Mouse (Mus musculus) erythroblast, embryonic 14.5 days (primary cell): Measurements from ENCODE around the gene Troap. TPM values are rescaled to one million over a fixed set of nuclear protein-coding genes. Genes with fewer than 3 reads are reported as not detected.

Experiments
- H3K27me3 ChIP-seq: 2 replicates; pipeline ENCODE4 v1.6.1; 2012; ENCODE audit warnings: inconsistent platforms; ENCODE audit not compliant: control insufficient read depth
- H3K36me3 ChIP-seq: 2 replicates; pipeline ENCODE4 v1.6.1; 2012; ENCODE audit warnings: mild to moderate bottlenecking, inconsistent platforms; ENCODE audit not compliant: control insufficient read depth
- H3K4me1 ChIP-seq: 2 replicates; pipeline ENCODE4 v1.6.1; 2012; ENCODE audit warnings: inconsistent platforms; ENCODE audit not compliant: control insufficient read depth
- H3K4me3 ChIP-seq: replicated peaks from 2 replicates; pipeline ENCODE3; 2012; ENCODE audit warnings: moderate library complexity, mild to moderate bottlenecking, inconsistent platforms
- H3K9me3 ChIP-seq: 2 replicates; pipeline ENCODE4 v1.6.1; 2012; ENCODE audit warnings: low read length, inconsistent platforms, mixed read lengths; ENCODE audit not compliant: control insufficient read depth
- GATA1 ChIP-seq: IDR thresholded peaks from 2 replicates; pipeline ENCODE4 v1.6.1; 2012; ENCODE audit warnings: low read length, inconsistent platforms, mixed read lengths
- TAL1 ChIP-seq: IDR thresholded peaks from 3 replicates; pipeline ENCODE4 v1.6.1; 2012; ENCODE audit warnings: low read length, inconsistent platforms, mixed read lengths
- polyA plus RNA-seq: library from polyadenylated mRNA; stranded (reverse); fragments of >175 nt; gene quantifications from 2 replicates; pipeline ENCODE4 v1.2.3, GENCODE M21; 2012

Gene Troap
- polyA plus RNA-seq, 1 experiment: 17.1 TPM

DNA sequence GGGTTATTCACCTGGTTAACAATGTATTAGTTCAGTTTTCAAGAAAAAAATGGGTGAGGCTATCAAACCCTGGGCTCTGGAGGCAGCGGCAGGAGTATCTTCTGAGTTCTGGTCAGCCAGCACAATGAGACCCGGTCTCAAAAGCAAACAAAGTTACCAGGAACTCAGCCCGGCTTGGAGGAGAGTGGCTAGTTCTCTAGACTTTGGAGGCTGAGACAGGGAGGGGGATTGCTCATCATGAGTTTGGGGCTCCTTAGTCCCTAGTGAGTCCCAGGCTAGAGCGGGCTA is 43.0 kb upstream of the Troap start:
- TF ChIP-seq TAL1 (no peak), GATA1 (no peak)
- Histone ChIP-seq H3K36me3 (peaks cover 51% of the 10 kb centered on the region), H3K4me1 (peaks cover 63% of the 10 kb centered on the region)

DNA sequence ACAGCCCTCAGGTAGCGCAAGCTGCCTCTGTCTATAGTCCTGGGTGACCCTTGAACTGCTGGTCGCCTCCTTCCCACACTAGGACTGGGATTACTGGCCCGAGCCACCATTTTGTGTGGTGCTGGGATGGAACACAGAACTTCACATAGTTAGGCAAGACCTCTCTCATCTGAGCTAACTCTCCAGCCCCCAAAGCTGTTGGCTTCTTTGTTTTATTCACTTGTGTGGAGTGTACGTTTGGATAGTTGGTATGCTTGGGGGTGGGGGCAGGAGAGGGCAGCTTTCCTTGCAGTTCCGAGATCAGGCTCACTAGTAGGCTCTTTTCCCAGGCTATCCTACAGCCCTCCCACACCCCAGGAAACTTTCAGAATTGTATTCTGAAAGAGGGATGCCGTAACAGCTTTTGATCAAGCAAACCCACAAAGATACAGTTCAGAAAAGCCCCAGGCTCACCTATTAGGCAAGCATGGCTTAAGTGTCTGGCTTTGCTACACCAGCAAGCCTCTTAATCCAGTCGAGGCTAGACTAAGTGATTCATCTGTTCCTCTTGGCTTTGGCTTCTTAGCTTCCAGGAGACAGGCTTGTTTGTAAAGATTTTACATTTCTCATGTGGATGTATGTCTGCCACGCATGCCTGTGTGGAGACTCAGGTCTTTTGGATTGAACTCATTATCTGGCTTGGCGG is 42.2 kb upstream of the Troap start:
- Histone ChIP-seq H3K4me1 (peaks cover 64% of the 10 kb centered on the region), H3K4me3 (peak overlapping the region; percentile 70), H3K36me3 (peaks cover 57% of the 10 kb centered on the region), H3K9me3 (no peaks in the 10 kb centered on the region), H3K27me3 (no peaks in the 10 kb centered on the region)
- no peak for TF ChIP-seq TAL1
- no peak for TF ChIP-seq GATA1

More for the DNA sequence above, 43.0 kb upstream of the Troap start:
- Histone ChIP-seq H3K9me3 (no peaks in the 10 kb centered on the region), H3K27me3 (no peaks in the 10 kb centered on the region), H3K4me3 (peak overlapping the region; percentile 70)

DNA sequence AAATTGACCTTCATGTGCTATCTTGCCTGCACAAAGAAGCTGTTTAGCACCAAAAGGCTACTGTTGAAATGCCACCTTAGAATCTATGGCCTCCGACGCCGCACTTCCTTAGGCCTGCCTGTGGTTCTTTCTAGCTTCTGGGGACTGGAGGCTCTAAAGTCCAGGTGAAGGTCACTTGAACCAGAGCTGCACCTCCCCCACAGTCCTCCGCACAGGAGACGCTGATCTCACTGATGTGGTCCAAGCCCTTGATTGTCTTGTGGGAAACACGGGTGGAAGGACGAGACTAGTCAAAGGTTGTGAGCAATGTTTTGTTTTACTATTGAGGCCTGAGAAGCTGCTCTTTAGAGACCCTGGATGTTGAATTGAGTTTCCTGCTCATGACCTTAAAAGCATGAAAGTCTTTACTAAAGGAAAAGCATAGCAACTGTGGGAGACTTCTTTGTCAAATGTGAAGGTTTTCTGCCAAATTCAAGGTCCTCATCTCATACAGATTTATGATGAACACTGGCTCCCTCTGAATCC is 41.6 kb upstream of the Troap start:
- H3K4me1 ChIP-seq: peaks cover 61% of the 10 kb centered on the region
- H3K36me3 ChIP-seq: peaks cover 61% of the 10 kb centered on the region
- no peaks in the 10 kb centered on the region for H3K9me3 ChIP-seq
- TF ChIP-seq TAL1 (no peak), GATA1 (no peak)
- H3K4me3 ChIP-seq: peak overlapping the region; percentile 70
- H3K27me3 ChIP-seq: no peaks in the 10 kb centered on the region

DNA sequence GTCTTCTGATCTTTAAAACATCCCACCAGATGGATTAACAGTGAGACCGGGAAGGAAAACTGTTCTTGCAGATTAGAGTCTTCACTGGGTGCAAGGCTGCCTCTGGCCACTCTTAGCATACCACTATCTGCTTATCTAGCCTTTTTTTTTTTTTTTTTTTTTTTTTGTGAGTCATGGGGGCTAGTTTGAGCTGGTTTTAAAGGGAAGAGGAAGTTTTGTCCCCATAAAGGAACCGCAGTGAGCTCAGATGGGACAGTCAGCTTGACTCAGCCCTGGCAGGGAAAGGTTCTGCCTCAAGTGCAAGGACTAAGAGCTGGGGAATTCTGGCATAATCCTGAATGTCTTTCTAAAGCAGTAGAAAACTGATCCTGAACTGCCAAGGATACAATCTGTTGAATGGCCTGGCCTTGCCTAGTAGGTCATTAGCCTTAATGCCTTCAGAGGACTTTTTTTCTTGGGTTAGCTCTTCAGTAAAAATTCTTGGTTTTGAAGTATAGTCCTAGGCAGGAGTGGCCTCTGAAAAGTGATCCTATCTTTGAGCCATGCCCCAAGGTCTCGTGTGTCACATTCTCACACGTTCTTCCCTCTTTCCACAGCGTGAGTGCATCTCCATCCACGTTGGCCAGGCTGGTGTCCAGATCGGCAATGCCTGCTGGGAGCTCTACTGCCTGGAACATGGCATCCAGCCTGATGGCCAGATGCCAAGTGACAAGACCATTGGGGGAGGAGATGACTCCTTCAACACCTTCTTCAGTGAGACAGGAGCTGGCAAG is 40.7 kb upstream of the Troap start:
- no peaks in the 10 kb centered on the region for H3K27me3 ChIP-seq
- H3K36me3 ChIP-seq: peaks cover 70% of the 10 kb centered on the region
- peaks cover 53% of the 10 kb centered on the region for H3K4me1 ChIP-seq
- TF ChIP-seq TAL1: no peak
- no peak for TF ChIP-seq GATA1
- peak overlapping the region; percentile 70 for H3K4me3 ChIP-seq
- H3K9me3 ChIP-seq: no peaks in the 10 kb centered on the region

DNA sequence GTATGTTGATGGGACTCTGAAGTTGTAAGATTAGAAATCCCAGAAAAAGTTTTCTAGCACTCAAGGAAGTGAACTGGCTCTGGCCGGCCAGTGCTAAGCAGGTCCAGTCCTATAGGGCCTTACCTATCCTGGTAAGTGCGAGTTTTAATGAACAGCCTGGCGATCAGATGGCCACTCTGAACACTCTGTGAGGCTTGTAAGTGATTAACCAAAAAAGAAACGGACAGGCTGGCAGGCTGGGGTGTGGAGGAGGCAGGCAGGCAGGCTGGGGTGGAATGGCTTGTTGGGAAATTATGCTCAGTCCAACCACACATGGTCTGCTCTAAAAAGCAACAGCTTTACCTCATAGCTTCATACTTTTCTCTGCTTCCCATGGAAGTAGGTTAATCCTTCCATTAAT is 38.9 kb upstream of the Troap start:
- Histone ChIP-seq H3K4me1 (peaks cover 52% of the 10 kb centered on the region), H3K9me3 (no peaks in the 10 kb centered on the region), H3K27me3 (no peaks in the 10 kb centered on the region), H3K36me3 (peaks cover 84% of the 10 kb centered on the region), H3K4me3 (no peak overlapping the region)
- TF ChIP-seq TAL1 (no peak), GATA1 (no peak)

DNA sequence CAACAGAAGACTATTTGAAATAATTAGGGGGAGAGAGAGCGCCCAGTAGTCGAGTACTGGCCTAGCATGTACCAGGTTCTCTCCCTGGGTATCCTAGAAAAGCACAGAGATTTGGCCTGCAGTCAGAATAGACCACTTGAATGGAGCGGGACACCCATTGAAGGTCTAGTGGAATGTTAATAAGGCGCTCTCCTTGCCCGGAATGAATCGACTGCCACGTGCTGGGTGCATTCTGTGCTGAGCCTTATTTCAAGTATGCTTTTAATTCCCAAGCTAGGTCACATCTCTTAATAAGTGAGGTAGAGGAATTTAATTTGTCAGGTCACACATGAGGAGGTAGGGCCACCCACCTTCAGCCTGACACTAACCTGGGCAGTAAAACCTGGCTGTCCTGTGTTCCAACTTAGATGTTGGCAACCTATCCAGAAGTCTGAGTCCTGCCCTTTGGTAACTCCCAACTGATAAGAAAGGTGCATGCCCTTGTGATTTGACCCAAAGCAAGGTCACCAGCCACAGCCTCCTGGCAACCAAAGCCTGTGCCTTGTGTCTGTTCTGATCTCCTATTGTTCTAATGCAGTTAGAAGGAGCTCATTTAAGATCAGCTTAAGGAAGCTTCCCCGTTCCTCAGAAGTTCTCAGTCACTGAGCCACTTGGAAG is 38.0 kb upstream of the Troap start:
- Histone ChIP-seq H3K4me1 (peaks cover 54% of the 10 kb centered on the region), H3K27me3 (peaks cover under 1% of the 10 kb centered on the region; the same call in 1 of the 2 replicates), H3K9me3 (no peaks in the 10 kb centered on the region), H3K36me3 (peaks cover 80% of the 10 kb centered on the region), H3K4me3 (no peak overlapping the region)
- TF ChIP-seq GATA1 (no peak), TAL1 (no peak)

DNA sequence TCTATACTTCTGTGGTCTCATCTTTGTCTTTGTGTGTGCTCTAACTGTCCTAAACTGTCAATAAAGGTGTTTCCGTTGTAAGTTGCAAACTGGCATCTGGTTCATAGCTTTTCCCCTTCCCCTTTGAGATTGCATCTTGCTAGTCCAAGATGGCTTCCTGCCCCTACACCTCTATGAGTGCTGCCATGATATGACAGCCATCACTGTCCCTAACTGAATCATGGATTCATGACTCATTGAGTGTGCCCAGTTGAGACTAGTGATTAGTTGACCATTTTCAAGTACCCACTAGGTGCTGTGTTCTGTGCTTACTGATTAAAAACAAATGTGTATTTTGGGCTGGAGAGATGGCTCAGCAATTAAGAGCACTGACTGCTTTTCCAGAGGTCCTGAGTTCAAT is 36.4 kb upstream of the Troap start:
- peaks cover 42% of the 10 kb centered on the region for H3K4me1 ChIP-seq
- H3K36me3 ChIP-seq: peaks cover 64% of the 10 kb centered on the region
- H3K9me3 ChIP-seq: no peaks in the 10 kb centered on the region
- no peak overlapping the region for H3K4me3 ChIP-seq
- TF ChIP-seq TAL1 (no peak), GATA1 (no peak)
- H3K27me3 ChIP-seq: peaks cover 7% of the 10 kb centered on the region

DNA sequence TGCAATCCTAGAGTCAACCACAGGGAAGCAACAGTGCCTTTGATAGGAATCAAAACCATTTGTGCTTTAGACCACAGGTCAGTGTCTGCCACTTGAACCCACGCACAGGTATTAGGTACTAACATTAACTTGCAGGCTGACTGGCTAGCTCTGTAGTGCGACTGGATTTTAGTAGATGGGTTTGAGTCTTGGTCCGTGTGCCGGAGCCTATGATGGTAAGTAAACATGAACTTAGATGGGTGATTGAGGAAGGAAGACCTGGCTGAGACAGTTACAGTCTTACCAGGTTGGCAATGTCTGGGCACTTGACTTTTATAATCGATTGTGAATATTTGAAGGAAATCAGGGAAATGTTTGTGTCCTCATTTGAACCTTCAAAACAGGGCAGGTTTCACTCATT is 35.6 kb upstream of the Troap start:
- Histone ChIP-seq H3K27me3 (peaks cover 7% of the 10 kb centered on the region), H3K9me3 (no peaks in the 10 kb centered on the region), H3K4me1 (peaks cover 34% of the 10 kb centered on the region), H3K4me3 (no peak overlapping the region), H3K36me3 (peaks cover 56% of the 10 kb centered on the region)
- TF ChIP-seq GATA1: no peak
- no peak for TF ChIP-seq TAL1

DNA sequence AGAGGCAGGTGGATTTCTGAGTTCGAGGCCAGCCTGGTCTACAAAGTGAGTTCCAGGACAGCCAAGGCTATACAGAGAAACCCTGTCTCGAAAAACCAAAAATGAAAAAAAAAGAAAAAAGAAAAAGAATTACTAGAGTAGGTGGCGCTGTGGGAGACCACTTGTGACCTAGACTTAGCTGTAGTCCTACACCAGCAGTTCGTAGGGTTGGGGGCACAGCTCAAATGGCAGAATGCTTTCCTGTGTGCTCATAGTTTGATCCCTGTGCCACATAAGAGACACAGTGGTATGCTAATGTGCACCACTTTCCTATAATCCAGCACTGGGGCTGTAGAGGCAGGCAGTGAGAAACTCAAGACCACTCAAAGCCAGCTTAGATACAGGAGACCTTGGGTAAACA is 35.1 kb upstream of the Troap start:
- Histone ChIP-seq H3K9me3 (no peaks in the 10 kb centered on the region), H3K27me3 (peaks cover 7% of the 10 kb centered on the region), H3K4me1 (peaks cover 33% of the 10 kb centered on the region), H3K4me3 (no peak overlapping the region), H3K36me3 (peaks cover 53% of the 10 kb centered on the region)
- no peak for TF ChIP-seq GATA1
- TF ChIP-seq TAL1: no peak
